Mouse (Mus musculus) testis, adult 2 months (tissue): ENCODE results near the gene Gramd4.

Source experiments
- CTCF ChIP-seq: fragments of 200-500 bp; IDR thresholded peaks from 2 replicates; pipeline ENCODE4 v1.5.1; 2012; ENCODE audit warnings: low read depth, mild to moderate bottlenecking, inconsistent platforms, low read length, moderate library complexity; ENCODE audit not compliant: control insufficient read depth, insufficient read depth, insufficient replicate concordance
- POLR2A ChIP-seq: fragments of 200-500 bp; IDR thresholded peaks from 2 replicates; pipeline ENCODE4 v1.6.1; 2012; ENCODE audit warnings: low read depth, mild to moderate bottlenecking, inconsistent platforms, low read length, moderate library complexity; ENCODE audit not compliant: control insufficient read depth

DNA sequence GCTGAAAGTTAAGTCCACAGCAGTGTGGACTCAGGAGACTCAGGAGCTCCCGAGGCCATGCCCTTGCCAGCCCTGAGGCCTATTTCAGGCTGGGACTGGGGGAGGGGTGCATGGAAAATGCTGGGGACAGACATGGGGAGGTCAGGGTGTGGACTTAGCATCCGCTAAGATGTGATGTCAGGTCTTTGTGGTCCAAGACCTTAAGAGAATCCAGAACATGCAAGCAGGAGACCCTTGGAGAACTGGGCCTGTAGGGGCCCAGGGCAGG is 18.5 kb downstream of the Gramd4 start:
- no peak for TF ChIP-seq POLR2A
- TF ChIP-seq CTCF, result no peak
